Mouse (Mus musculus): ENCODE measurements around the gene Vmn2r89.
"Not testable (repeated sequence)": the region's sequence is repeated elsewhere in the genome, so short reads cannot be mapped to it uniquely, and the experiment has no call there.

Vmn2r89 gene

DNA sequence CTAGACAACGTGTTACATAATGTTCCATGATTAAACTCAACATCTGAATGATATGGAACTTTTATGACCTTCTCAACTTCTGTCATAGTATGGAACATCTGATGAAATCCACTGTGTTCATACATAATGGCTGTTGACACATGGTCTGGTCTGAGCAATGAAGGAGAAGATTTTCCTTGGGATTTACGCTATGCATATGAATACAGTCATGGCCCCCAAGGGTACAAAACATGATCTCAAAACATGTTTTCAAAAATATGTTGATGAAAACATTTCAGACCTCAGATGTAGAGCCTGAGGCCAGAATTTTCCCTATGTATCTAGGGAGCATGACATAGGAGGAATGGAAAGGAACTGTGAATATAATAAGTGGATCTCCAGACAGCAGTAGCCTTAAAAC, at the start of gene Vmn2r89:
Vmn2r89 (plus strand) TSS at position 301 of the 400 bp plus-strand sequence.
- DNase-seq (ENCODE audit: low spot score) = not testable (repeated sequence)

GRCm38 (mm10) chr14:51410520-51410919, 41.1 kb upstream of the Vmn2r89 start, which contains the start of gene Vmn2r88:
TSS of gene Vmn2r88 (plus strand) at chr14:51410820.
- DNase-seq (ENCODE audit: low spot score) = no peak

DNA sequence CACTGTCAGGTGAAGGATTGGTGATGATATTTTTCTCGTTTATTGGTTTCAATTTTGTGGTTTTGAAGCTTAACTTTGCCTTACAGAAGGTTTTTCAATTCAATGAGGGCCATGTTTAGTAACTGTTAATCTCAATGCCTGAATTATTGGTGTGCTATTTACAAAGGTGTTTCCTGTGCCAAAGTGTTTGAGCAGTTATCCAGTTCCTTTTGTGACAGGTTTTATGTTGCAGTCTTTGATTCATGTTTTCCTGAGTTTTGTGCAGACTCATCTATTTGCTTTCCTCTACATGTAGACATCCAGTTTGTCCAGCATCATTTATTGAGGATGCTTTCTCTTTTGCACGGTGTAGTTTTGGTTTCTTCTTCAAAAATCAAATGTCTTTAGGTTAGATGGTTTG, 27.8 kb upstream of the Vmn2r89 start:
- DNase-seq (ENCODE audit: low spot score) = no peak

DNA sequence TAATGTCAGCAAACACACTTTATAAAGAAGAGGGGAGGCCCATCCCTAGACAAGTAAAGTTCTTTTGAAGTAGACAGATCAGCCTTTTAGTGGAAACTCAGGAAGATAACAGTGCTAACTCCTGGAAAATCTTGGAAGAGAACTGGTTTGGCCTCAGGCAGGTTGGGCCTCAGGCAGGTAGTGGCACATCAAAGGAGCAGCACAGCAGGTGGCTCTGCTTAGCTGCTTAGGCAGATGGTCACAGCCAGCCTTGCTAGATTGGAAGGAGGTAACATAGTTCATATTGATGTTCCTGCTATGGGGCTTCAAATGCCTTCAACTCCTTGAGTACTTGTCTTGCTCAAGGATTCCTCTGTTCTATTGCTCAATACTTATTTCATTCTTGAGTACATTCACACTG, 21.5 kb upstream of the Vmn2r89 start:
- DNase-seq (ENCODE audit: low spot score) = not testable (repeated sequence)

GRCm38 (mm10) chr14:51434546-51434945, 17.1 kb upstream of the Vmn2r89 start:
- no peak for DNase-seq (ENCODE audit: low spot score)

- no peak for DNase-seq (ENCODE audit: low spot score)
These were observed 16.6 kb upstream of the Vmn2r89 start for GRCm38 (mm10) chr14:51435020-51435419.

GRCm38 (mm10) chr14:51438955-51439354, 12.7 kb upstream of the Vmn2r89 start:
- no peak for DNase-seq (ENCODE audit: low spot score)

- DNase-seq (ENCODE audit: low spot score) = not testable (repeated sequence)
These were observed 28.6 kb downstream of the Vmn2r89 start for GRCm38 (mm10) chr14:51480278-51480677.

DNA sequence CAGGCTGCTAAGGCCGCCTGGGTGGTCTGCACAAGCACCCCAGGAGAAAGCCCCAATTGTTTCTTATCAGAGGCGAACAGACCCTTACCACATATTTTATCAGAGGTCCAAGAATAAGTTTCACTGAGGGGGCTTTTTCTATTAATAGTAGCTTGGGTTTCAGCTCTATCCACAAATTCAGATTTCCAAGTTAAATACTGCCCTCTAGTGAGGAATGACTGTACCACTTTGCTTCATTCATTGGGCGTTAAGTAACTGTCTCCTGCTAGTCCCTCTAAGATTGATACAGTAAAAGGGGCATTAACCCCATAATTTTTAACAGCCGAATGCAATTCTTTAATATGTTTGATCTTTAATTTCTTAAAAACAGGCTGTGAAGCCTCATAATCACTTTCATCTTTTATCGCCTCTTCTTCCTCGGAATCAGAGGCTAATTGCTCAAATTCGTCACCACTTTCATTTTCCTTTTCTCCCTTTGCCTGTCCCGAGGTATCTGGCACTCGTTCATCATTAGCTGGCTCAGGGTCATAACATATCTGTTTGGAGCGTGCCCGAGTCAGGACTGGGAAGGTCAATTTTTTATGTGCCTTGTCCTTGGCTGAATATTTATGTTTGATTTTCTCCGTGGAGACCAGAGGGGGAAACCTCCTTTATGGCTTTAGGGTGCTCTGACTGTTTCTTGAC, 29.8 kb downstream of the Vmn2r89 start:
- not testable (repeated sequence) for DNase-seq (ENCODE audit: low spot score)

DNA sequence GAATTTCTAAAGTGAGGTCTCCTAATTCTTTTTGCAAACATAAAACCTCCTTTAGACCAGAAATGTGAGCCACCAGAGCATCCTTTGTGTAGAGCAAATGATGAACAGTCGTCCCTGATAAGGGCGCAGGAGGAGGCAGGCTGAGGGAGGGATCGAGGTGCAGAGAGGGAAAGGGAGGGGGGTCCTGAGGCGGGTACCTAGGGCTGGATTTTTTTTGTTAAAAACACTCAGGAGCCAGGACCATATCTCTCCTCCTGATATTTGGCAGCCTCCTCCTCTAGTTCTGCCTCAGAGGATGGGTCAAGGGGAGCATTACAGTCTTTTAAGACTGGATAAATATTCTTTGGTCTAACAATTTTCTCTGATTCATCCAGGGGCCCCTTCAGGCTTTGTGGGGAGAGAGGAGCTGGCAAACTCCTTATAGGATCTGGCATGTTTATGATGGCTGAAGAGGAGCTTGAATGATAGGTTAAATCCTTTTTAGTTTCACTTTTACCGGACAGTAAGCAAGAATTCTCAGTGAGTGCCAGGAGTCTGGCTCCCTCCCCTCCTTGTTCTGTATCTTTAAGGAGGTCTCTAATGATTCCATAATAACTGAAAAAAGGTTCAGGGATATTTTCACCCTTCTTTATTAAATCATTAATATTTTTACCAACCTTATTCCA, 30.5 kb downstream of the Vmn2r89 start:
- no peak for DNase-seq (ENCODE audit: low spot score)

- not testable (repeated sequence) for DNase-seq (ENCODE audit: low spot score)
These were observed 31.3 kb downstream of the Vmn2r89 start for GRCm38 (mm10) chr14:51482971-51483381.

- DNase-seq (ENCODE audit: low spot score) = no peak
These were observed 32.0 kb downstream of the Vmn2r89 start for GRCm38 (mm10) chr14:51483671-51484070.

DNA sequence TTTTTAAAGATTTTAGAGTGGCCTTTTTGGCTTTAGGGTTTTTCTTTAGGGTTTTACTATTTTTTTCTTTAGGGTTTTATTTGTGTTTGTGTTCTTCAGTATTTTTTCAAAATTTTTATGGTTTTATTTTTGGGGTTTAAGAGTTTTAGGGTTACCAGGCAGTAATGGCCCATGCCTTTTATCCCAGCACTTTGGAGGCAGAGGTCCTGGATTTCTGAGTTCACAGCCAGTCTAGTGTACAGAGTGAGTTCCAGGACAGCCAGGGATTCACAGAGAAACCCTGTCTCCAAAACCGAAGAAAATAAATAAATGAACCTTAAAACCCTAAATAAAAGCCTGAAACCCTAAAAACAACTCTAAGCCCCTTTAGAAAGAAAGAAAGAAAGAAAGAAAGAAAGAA, 34.5 kb downstream of the Vmn2r89 start:
- DNase-seq (ENCODE audit: low spot score) = no peak

- no peak for DNase-seq (ENCODE audit: low spot score)
These were observed 44.1 kb downstream of the Vmn2r89 start for GRCm38 (mm10) chr14:51495781-51496180.

DNA sequence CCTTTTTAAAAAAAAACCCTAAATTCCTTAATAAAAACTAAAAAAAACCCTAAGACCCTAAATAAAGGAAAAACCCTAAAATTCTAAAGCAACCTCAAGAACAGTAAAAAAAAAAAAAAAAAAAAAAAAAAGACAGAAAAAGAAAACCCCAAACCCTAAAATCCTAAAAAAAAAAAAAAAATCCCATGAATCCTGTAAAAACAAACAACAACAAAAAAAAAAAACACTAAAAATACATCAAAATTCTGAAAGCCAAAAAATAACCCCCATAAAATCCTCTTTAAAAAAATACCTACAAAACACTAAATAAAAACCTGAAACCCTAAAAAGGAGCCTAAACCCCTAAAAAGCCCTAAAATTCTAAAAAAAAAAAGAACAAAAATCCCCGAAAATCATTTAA, 45.3 kb downstream of the Vmn2r89 start:
- DNase-seq (ENCODE audit: low spot score) = no peak

DNA sequence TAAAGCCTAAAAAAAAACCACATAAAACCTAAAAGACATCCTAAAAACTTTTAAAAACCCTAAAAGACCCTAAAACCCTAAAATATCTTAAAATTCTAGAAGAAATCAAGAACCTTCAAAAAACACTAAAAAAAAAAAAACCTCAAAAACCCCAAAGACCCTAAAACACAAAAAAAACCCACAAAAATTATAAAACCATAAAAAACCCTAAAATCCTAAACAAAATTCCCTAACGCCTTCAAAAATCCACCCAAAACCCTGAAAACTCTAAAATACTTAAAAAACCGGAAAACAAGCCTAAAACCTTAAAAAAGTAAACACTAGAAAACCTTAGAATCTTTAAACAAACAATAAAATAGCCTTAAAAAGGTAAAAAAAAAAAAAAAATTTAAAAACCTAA, 46.3 kb downstream of the Vmn2r89 start:
- DNase-seq (ENCODE audit: low spot score) = no peak

GRCm38 (mm10) chr14:51499707-51500275, 48.1 kb downstream of the Vmn2r89 start:
- DNase-seq (ENCODE audit: low spot score) = no peak

GRCm38 (mm10) chr14:51500461-51500860, 48.8 kb downstream of the Vmn2r89 start:
- DNase-seq (ENCODE audit: low spot score) = no peak

DNA sequence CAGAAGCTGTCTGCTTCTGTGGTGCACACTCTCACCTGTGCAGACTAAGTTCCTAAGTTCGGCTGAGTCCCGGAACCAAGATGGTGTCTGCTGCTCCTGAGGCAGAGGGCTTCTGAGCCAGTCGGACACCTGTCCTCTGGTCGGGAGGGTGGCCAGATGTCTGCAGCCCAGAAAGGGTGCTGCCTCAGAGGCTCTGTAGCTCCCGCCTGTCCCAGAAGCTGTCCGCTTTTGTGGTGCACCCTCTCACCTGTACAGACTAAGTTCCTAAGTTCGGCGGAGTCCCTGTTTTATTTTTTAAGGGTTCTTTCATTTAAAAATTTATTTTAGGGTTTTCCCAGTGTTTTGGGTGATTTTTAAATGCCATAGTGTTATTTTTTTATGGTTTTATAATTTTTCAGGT, 55.8 kb downstream of the Vmn2r89 start:
- no peak for DNase-seq (ENCODE audit: low spot score)

Data from ovary, postnatal 36 days (tissue).